Mouse (Mus musculus): ENCODE data around the gene Echdc3. TPM values are rescaled to one million over a fixed set of nuclear protein-coding genes. Genes with fewer than 3 reads are reported as not detected.
A peak's percentile ranks its signal among the peaks of the same experiment; 100 is the strongest.

The Echdc3 gene
- total RNA-seq (2021) (10 to 100 TPM; 40.3 to 69.0 TPM), polyA plus RNA-seq (2012; rRNA removed) (58.0 and 70.1 TPM in 2 replicates)
- long read RNA-seq, transcript Echdc3-201 (5 exons, 1,851 nt): major isoform, 45 of 47 reads
- long read RNA-seq, partial matches to known transcripts: 0 of 47 reads
- long read RNA-seq, other reads (novel, unspliced or antisense): 2 of 47 reads

DNA sequence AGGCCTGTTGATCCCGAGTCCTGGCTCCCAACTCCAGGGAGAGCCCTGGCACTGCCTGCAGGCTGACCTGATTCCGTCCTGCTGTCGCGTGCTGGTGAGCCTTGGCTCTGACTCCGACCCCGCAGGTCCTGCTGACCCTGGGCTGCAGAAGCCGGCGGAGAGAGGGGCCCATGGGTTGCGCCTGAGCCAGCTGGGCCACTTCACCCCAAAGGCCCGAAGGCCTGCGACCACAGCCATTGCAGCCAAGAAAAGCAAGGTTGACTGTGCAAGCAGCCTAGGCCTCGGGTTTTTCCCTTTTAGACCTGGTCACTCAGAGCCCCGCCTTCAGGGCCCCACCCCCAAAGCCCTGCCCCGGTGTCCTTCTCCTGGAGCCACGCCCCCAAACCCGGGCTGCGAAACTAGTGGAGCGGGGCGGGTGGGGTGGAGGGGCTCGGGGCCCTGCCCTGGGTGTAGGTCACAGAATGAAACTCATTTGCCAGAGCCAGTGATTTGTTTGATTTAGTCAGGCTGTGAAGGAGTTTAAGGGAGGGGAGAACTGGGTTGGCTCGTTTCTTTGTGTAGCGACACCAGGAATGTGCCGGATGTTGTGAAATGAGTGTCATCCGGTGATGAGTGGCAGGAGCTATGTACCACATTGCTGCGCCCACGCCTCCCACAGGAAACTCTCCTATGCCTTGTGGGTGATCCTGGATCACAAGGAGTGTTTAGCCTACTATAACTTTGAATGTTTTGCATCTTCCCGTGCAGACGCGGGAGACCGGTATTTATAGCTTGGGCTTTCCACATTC, at the start of gene Echdc3:
TSS of gene Echdc3 (minus strand) at position 310 of the 788 bp plus-strand sequence.
- peak; percentile 96 for DNase-seq

DNA sequence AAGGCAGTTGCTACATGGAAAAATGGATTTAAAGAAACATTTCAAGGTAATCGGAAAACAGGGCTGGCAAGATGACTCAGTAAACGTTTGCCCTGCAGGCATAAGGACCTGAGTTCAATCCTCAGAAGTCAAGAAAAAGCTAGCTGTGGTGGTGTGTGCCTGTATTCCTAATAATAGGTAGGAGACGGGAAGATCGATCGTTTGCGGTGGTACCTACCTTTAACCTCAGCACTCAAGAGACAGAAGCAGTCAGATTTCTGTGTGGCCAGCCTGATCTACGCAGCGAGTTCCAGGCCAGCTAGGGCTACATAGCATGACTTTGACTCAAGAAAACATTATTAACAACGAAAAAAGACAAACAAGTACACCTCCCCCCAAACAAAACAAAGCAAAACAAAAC, 48.9 kb upstream of the Echdc3 start:
- DNase-seq: no peak

DNA sequence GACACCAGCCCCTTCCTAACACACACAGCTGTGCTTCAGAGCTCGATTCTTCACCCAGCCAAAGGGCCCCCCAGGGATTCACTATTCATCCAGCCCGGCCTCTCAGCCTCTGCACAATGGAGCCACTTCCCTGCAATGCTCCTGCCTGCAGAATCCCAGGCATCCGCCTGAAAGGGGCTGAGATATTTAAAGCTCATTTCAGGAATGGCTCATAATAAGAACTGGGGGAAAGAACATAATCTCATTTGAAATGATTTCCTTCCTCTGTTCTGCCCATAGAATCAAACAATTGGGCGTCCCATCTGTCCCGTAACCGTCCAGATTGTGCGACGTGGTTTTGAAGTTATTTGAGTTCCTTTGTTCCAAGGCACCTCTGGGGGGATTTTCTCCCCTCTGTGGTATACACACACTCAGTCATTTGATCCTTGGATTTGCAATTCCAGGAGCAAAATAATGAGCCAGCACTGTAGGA, 48.4 kb upstream of the Echdc3 start:
- DNase-seq: no peak

DNA sequence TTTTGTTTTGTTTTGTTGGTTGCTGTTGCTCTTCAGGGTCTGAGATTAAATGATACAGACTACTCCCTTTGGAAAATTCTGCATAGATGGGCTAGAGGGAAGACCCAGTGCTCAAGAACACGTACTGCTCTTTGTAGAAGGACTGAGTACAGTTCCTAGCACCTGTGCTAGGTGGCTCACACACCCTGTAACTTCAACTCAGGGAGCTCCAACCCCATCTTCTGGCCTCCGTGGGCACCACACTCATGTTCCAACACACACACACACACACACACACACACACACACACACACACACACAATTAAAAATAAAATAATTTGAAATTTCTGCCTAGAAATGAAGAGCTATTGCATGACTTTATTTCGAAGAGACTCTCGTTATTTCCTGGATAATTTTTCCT, 47.8 kb upstream of the Echdc3 start:
- no peak for DNase-seq

DNA sequence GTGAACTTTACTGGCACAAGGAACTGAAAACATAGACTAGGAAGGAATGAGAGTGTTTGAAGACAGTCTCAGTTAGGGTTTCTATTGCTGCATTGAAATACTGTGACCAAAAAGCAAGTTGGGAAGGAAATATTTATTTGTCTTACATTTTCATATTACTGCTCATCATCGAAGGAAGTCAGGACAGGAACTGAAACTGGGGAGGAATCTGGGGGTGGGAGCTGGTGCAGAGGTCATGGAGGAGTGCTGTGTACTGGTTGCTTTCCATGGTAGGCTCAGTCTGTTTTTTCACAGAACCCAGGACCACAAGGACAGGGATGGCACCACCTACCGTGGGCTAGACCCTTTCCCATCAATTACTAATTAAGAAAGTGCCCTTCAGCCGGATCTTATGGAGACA, 46.3 kb upstream of the Echdc3 start:
- no peak for DNase-seq

DNA sequence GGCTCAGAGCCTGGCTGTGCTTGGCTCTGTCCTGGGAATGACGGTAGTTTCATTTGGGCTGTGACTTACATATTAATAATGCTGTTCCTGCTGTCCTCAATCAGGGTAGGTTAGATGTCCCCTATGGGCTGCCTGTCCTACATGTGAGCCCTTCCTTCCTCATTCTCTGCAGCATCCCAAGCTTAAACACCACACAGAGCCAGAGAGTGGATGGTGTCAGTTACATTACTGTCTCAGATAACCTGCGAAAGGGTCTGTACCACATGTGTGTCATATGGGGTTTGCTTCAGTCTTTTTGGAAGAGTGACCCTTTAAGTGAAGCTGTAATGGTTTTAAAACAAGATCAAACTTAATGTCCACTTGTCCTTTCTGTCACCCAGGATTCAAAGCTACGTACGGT, 45.2 kb upstream of the Echdc3 start:
- DNase-seq: no peak

DNA sequence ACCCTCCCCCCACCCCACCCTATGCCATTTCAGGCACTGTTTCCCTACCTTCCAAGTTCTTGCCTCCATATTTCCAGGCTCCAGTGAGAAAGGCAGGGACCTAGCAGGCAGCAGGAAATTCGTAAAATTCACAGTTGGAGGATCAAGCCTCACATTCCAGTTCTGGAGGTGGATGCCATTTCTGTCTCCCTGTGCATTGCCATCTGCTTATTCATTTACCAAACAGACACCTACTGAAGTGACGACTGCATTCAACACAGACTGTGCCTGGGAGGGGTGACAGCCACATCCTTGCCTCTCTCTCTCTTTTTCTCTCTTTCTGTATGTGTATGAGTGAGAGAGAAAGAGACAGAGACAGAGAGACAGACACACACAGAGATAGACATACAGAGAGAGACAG, 44.3 kb upstream of the Echdc3 start:
- no peak for DNase-seq

DNA sequence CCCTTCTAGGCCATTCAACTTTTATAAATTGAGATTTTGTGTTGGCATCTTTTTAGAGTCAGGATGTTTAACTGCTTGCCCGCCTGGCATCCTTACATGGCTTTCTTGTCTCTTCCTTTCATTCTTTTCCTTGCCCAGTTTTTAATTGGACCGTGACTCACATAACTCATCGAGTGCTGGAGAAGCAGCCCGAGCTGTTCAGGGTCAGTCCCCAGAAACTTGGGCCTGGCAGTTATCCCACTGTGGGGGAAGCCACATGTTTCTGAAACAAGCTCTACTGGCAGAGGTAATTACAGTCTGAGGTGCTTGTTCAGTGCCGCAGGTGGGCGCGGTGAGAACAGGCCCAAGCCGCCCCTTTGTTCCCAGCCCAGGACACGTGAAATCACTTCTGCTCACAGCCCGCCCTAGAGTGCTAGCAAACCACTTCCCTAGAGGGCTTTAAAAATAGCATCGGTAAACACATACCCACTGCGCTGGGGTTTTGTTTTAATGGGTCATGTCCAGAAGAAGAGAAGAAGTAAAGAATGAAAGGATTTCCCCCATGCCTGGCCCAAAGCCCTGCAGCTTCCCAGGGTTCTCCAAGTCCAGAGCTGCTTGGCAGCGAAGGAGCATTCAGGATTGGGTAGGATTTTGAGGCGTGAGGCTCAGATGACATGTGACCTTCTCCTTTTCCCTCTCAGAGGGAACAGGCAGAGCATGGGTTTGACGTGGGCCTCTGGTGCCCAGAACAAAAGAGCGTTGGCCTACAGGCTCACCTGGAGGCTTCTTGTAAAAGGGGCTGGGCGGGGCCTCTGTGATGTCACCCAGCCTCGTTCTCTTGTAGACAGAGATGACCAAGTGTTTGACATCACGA, 43.4 kb upstream of the Echdc3 start:
- peak; percentile 85 for DNase-seq

DNA sequence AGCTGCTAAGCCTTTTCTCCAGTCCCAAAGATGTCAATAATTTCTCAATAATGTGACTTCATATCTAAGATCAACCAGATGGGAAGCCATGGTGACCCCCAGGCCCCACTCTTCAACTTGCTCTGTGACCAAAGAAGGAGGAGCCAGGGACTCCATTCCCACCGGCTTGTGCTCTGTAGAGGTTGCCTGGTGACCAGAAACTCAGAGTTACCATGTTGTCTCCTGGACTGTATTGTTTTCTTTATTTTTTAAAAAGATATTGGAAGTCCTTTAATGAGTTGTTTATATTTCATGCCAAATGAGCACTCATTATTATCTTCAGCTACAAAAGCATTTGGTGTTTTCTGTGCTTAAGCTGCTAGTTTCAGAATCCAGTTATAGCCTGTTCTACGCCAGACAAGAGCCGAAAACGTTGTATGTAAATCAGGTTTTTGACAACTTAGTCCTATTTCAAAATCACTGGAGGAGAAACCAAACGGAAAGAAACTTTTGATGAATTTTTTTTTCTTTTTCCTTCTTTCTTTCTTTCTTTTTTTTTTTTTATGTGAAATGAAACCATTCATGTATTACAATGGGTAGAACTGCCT, 42.7 kb upstream of the Echdc3 start:
- DNase-seq: no peak

DNA sequence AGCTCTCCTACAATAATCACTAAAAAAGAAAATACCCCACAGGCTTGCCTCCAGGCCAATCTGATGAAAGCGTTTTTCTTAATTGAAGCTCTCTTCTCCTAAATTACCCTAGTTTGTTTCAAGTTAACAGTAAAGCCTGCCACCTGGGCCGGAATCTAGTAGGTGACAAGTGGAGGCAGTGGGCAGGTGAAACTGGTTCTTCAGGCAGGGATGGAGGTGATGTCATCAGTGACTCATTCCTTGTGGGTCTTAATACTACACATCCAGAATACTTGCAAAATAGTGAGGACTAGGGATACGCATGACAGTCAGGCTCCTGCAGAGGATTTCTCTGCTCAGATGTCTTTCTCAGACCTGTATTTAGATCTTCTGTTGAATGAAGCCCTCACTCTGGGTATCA, 39.7 kb upstream of the Echdc3 start:
- DNase-seq: no peak

DNA sequence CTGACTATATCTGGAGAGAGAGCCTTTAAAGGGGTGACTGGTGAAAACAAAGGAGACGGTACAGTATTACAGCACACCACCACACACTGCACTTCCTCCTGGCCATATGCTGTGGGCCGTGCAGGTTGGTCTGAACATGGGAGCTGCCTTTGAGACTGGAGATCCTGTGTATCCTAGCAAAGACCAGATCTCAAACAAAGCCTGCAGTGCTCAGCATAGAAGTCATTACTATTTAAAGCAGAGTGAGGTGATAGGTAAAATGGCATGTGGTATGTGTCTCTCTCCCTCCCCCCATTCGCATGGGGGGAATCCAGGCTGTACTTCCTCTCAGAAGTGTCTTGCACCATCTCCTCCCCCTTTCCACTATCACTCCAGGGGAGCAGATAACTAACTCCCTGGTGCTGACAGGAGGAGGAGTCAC, 38.3 kb upstream of the Echdc3 start:
- no peak for DNase-seq

DNA sequence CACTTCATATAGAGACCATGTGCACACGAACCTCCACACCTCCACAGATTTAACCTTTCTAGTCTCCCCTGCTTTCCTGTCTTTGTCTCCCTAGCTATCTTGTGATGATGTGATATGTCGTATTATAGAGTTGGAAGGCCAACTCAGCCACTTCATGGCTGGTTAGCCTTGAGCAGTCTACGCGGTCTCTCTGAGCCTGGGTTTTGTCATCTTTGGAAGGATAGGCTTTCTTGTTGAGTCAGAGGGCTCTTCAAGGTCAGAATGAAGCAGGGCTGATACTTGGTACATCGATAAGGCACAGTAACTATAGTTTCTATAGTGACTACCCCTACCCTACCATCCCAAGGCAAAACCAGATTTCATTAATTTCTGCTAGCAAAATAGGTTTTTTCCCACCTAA, 28.6 kb upstream of the Echdc3 start:
- peak; percentile 65 for DNase-seq

DNA sequence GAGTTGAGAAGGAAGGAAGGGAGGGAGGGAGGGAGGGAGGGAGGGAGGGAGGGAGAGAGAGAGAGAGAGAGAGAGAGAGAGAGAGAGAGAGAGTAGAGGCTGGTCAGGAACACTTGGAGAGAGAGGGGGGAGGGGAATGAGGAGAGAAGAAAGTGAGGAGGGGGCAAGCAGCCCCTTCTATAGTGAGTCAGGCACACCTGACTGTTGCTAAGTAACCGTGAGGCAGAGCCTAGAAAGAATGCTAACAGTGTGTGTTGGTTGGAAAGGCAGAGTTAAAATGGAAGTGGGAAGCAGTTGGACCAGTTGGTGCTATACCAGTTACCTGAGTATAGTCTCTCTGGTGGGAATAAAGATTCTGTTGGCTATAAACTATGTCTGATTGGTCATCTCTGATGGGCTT, 27.2 kb upstream of the Echdc3 start:
- DNase-seq: no peak

DNA sequence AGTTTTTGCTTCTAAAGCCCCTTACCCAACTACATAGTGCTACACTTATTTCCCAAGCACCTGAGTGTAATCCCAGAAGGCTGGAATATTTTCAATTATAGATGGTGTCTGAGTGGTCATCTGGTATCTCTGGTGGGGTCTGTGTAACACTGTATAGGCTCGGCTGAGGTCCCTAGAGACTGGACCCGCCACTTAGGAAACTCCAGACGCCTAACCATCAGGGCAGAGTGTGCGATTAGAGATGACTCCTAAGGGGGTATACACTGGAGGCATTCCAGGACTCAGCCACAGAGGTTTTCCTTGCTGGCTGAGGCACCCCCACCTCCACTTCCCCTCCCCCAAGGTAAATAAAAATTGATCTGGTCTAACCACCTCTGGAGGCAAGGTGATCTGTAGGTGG, 26.5 kb upstream of the Echdc3 start:
- DNase-seq: no peak

DNA sequence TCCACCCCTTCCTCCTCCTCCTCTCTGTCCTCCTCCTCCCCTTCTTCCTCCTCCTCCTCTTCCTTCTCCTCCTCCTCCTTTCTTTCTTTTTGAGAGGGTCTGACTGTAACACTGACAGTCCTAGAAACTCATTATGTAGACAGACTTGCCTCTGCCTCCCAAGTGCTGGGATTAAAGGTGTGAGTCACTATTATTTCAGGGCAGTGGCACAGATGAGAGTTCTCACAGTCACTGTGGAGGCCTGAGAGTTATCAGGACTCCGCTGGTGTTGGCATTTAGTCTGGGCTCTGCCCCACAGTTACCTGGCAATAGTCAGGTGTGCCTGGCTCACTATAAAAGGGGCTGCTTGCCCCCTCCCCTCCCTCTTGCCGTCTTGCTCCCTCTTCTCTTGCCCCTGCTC, 25.8 kb upstream of the Echdc3 start:
- no peak for DNase-seq

DNA sequence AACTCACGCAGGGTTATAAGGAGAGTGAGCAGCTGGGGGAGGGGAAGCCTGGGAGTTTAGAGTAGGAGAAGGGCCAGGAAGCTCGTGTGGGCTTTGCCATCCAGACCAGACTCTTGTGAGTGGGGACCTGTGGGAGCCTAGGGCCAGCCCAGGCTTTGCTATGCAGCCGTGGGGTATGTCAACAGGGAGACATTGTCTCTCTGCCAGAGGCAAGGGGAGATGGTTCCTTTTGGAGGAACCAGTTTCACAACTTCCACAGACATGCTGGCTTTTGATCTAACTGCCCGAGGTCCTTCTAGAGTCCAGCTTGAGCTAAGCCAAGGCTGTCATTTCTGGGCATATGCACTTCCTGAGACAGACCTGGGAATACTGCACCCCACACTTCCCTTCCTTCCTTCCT, 25.4 kb upstream of the Echdc3 start:
- DNase-seq: no peak

DNA sequence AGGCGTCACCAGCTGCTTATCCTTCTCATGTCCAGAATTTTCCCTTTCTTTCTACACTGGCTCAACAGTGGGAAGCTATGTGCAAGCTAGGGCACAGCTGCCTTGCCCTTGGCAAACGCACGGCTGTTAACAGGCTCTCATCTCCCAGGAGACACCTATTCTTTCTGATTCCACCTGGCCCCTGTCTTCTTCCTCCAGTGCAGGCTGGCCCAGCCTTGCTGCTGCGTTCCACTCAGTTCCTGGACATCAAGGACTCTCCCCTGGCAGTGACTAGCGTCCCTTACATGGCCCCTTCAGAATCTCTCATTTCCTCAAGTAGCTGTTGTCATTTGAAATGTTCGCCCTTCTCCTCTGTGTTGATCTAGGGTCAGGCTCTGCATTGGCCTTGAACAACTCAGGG, 20.5 kb upstream of the Echdc3 start:
- no peak for DNase-seq

DNA sequence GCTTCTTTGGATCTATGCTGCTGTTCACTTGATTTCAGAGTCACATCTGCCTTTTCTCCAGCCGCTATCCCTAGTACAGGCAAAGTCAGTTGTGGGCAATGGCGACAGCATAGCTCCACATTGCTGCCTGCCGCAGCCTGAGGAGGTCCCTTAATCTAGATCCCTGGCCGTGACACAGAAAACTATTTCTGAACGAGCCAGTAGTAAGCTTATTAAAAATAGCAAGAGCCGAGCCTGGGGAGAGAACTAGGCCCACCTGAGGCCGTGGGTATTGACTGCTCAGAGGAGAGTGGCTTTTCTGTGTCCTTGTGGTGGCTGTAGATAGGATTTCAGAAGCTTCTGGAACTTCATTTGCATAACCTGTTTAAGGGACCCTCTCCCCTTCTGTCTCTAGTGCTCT, 19.9 kb upstream of the Echdc3 start:
- DNase-seq: no peak

DNA sequence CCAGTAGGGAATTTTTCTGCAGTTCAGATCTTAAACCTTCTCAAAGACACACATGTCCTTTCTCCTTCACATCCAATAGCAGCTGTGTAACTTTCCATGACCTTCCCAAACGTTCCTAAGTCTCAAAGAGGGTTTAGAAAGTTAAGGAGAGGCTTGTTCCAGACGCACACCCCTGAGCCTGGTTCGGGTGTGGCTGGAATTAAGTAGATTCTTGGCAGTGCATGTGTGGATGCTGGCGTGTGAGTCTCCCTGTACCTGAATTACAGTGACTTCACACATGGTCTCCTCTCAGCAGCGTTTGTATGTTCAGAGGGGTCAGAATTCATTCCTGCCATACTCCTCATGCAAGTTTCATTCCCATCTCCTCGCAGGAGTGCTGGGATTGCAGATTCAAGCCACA, 18.0 kb upstream of the Echdc3 start:
- no peak for DNase-seq

DNA sequence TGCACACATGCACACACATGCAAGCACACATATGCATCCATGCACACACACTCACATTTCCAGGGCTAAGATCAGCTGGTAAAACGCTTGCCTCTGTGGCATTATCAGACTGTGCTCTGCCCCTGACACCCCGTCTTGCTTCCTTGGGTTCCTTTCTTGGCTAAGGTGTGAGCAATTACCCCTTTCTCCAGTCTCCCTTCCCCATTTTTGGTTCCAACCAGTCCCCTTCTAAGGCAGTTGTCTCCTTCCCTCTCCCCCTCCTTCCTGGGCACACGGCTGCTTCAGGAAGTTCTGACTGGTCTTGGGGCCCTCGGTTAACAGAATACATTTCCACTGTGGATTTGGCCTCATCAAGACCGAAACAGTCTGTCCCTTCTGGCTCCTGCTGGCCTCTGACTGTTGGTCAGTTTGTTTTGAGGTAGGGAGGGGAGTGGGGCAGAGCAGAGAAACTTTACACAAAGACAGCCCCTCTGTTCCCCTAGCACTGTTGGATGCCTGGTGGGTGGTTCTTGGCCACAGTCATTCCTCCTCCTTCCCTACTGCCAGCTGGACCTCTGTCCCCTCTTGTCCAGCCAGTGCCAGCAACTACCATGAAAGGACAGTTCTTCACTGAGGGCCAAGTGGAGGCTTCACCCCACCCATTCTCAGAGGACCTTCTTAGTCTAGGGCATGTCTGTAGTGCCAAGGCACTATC, 16.9 kb upstream of the Echdc3 start:
- no peak for DNase-seq

DNA sequence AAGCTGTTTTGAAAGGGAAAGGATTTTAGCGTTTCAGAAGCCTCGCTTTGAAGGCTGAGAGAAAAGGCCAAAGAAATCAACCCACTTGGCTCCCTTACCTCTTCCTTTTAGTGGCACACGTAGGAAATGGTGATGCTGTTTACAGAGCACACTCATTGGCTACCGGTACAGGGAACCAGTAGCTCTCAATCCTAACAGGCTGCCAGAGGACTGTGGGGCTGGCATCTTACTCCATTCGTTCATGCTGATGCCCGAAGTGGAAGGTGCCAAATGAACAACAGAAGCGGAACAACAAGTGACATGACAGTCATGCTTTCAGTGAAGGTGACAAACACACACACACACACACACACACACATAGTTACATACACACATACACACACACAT, 14.2 kb upstream of the Echdc3 start:
- DNase-seq: no peak

Measured in adrenal gland, adult 2 months (tissue).